Comparison of ENCODE assay signal across 8 mouse cellular contexts in genomic region chr3:96268051-96268775, GRCm38 (mm10). TPM values are rescaled to one million over a fixed set of nuclear protein-coding genes. Genes with fewer than 3 reads are reported as not detected.
A peak's percentile ranks its signal among the peaks of the same experiment; 100 is the strongest.
DNase-seq lines count a peak whose midpoint lies in the region; ATAC-seq lines count a peak whose summit lies in the region.

Gene Hist2h3b (plus strand): TSS chr3:96268654.

- peak; percentile 89 for DNase-seq in adrenal gland, adult 2 months
- peak; percentile 91 for DNase-seq in embryo, embryonic 11 days
- DNase-seq in gastrocnemius, postnatal 36 days = peak; percentile 50 to 75
- DNase-seq in left cerebral cortex, postnatal 25 days (ENCODE audit: low spot score in 2 of 2) = peak; percentile 85 to 94
- peak; percentile 86 for DNase-seq in mesoderm, embryonic 11.5 days (ENCODE audit: low read depth, low spot score)
- DNase-seq in right cerebral cortex, postnatal 4 days = peak; percentile 64
- DNase-seq in yolk sac, embryonic 10.5 days (ENCODE audit: low spot score) = peak; percentile 90

- peak within 1 kb of the TSS; percentile 40 for H3K4me3 ChIP-seq in intestine, embryonic 15.5 days (replicated peaks)

- WGBS in intestine, embryonic 15.5 days = 15% methylated on average over 29 of the region's 30 CpGs

- no peaks in the 10 kb centered on the region for H3K36me3 ChIP-seq in intestine, embryonic 15.5 days

- peak within 1 kb of the TSS; percentile 95 for H3K27ac ChIP-seq in intestine, embryonic 15.5 days

- no peaks in the 10 kb centered on the region for H3K9me3 ChIP-seq in intestine, embryonic 15.5 days

- peaks cover 11% of the 10 kb centered on the region for H3K4me1 ChIP-seq in intestine, embryonic 15.5 days (replicated peaks)

- ATAC-seq in intestine, embryonic 15.5 days = peak; percentile 73

- intact Hi-C loops in gastrocnemius, postnatal 36 days (cut with DNase I) = loop anchor here (10.0 kb wide), 1 partner anchor 203 kb away; no protein-coding TSS in a partner anchor
- intact Hi-C loops in left cerebral cortex, postnatal 25 days (cut with DNase I) = no loop called here

- peak within 1 kb of the TSS; percentile 79 for H3K4me2 ChIP-seq in intestine, embryonic 15.5 days (replicated peaks)

- peak within 1 kb of the TSS; percentile 49 for H3K9ac ChIP-seq in intestine, embryonic 15.5 days

- H3K27me3 ChIP-seq in intestine, embryonic 15.5 days (replicated peaks) = no peaks in the 10 kb centered on the region

RNA-seq across cellular contexts. Expression of gene Hist2h3b, which starts in this region (rescaled TPM):
- total RNA-seq in adrenal gland, adult 2 months (2021) = 10 to 100 TPM; 50.8 to 65.4 TPM
- 30.9 and 38.0 TPM in 2 replicates for polyA plus RNA-seq in adrenal gland, adult 2 months (2012; rRNA removed)
- 10 to 100 TPM; 26.9 to 33.5 TPM for total RNA-seq in gastrocnemius, postnatal 36 days (2021)
- 49.9 and 61.1 TPM in 2 replicates for polyA plus RNA-seq in intestine, embryonic 15.5 days (2015; fragmentation: Nextera tagmentation; extraction: Ambion mirVana)
- 10 to 100 TPM; 41.5 to 49.1 TPM for total RNA-seq in left cerebral cortex, postnatal 25 days (2021)

Comparison
In these comparisons a context has a peak if more than half of its experiments do, and no peak if none do; other contexts are left out.
1. Peak in every context shown above with its lines: DNase-seq, ATAC-seq, H3K4me3 ChIP-seq and H3K27ac ChIP-seq.